Mouse (Mus musculus): ENCODE measurements at regions not wholly inside any gene's neighbourhood (a gene's known extent, or its start where the extent isn't known, plus 50 kb on each side); places are given as distances from the start of the nearest gene placed in this dataset. TPM values are rescaled to one million over a fixed set of nuclear protein-coding genes. Genes with fewer than 3 reads are reported as not detected.

GRCm38 (mm10) chr10:60891476-60892170 is 60.2 kb upstream of the Unc5b start:
- no peak for DNase-seq (ENCODE audit: low spot score)

- DNase-seq (ENCODE audit: low spot score) = no peak
Measured at GRCm38 (mm10) chr10:60889792-60890191, 58.4 kb upstream of the Unc5b start.

- DNase-seq (ENCODE audit: low spot score) = no peak
Measured at GRCm38 (mm10) chr10:60888541-60888940, 57.2 kb upstream of the Unc5b start.

DNA sequence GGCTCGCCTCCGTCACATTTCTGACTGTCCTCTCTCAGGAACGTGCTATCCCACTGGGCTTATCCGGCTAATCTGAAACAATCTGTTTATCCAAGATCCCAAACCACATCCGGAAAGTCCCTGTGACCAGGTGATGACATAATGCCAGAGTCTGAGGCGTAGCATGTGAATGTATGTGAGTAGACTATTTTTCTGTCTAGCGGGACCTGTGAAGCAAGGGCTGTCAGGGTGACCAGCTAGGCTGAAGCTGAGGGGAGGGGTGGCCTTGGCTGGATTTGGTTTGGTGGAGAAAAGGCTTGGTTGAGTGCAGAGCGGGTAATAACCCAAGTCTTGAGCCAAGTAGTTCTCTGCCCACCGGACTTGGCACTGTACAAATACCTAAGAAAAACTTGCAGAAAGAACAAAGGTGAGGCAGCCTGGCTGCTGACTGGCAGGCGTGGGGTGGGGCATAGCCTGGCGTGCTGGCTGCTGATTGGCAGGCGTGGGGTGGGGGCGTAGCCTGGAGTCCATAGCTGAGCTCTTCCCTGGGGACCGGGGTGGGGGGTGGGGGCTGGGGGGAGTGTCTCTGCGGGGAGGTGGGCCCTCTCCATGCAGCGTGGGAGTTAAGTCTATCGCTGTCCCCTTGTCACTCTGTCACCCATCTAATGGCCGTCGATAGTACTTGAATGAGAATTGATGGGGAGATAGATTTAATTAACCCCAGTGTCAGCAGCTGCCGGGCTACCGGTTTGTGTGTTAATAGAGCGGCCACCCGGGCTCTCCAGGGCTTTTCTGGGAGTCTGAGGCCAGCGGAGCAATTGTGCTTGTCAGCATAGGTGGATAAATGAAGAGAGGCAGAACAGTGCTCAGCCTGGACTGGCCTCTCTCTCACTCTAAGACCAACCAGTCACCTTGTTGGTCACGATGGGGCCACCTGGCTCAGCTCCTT is 54.2 kb upstream of the Unc5b start:
- no peak for DNase-seq (ENCODE audit: low spot score)

DNA sequence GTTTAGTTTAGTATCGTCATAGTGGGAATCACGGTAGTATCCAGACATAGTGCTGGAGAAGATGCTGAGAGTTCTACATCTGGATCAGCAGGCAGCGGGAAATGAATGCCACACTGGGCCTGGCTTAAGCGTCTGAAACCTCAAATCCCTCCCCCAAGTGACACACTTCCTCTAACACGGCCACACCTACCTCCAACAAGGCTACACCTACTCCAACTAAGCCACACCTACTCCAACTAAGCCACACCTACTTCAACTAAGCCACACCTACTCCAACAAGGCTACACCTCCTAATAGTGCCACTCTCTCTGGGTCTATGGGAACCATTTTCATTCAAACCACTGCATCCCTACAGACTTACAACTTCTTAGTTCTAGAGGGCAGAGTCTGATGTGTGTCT is 53.4 kb upstream of the Unc5b start:
- DNase-seq (ENCODE audit: low spot score) = no peak

MicroRNA genes in the stretch of these regions (microRNA counts, 519-probe panel; counts per million panel counts)
- microRNA mmu-miR-466j = 473 counts per million, percentile 71 among the panel's probes with 10 or more counts

Small RNA genes lying in the stretch of these regions (microRNA-seq; reads per million reads assigned to microRNA genes)
- gene Mir466j (ENCODE audit: borderline number of aligned reads) (not detected), gene Mir6408 (ENCODE audit: borderline number of aligned reads) (not detected)
